Mouse (Mus musculus) neural tube, embryonic 11.5 days (tissue): ENCODE measurements at regions not wholly inside any gene's neighbourhood (a gene's known extent, or its start where the extent isn't known, plus 50 kb on each side); places are given as distances from the start of the nearest gene placed in this dataset.

Experiments
- ATAC-seq: fragments of 200-750 bp; cut with Nextera tagmentation; 2 replicates; pipeline ENCODE4 v1.8.0; 2017; ENCODE audit warnings: moderate number of reproducible peaks, mild to moderate bottlenecking, moderate TSS enrichment, moderate library complexity; ENCODE audit not compliant: insufficient read depth, low FRiP score, low TSS enrichment
- DNase-seq: peaks from one replicate; pipeline ENCODE4 v3.0.0-alpha.2; 2015; ENCODE audit warnings: low spot score
- H3K27ac ChIP-seq: fragments of 300-500 bp; sonication (generic); 2 replicates; pipeline ENCODE4 v1.5.1; 2014; ENCODE audit warnings: low read depth, mild to moderate bottlenecking, low read length
- H3K27me3 ChIP-seq: fragments of 300-500 bp; sonication (generic); 2 replicates; pipeline ENCODE4 v1.6.1; 2014; ENCODE audit warnings: mild to moderate bottlenecking, low read length, mixed read lengths; ENCODE audit not compliant: control insufficient read depth, insufficient read depth
- H3K36me3 ChIP-seq: fragments of 300-500 bp; sonication (generic); 2 replicates; pipeline ENCODE4 v1.6.1; 2014; ENCODE audit warnings: mild to moderate bottlenecking, low read length, moderate library complexity, mixed read lengths; ENCODE audit not compliant: control insufficient read depth, insufficient read depth
- H3K4me1 ChIP-seq: fragments of 300-500 bp; sonication (generic); 2 replicates; pipeline ENCODE4 v1.6.1; 2014; ENCODE audit warnings: low read length, mixed read lengths; ENCODE audit not compliant: control insufficient read depth, insufficient read depth
- H3K4me2 ChIP-seq: fragments of 300-500 bp; sonication (generic); 2 replicates; pipeline ENCODE4 v1.6.1; 2014; ENCODE audit warnings: low read depth, mild to moderate bottlenecking, moderate library complexity
- H3K4me3 ChIP-seq: fragments of 300-500 bp; sonication (generic); 2 replicates; pipeline ENCODE4 v1.5.1; 2014; ENCODE audit warnings: low read depth, low read length
- H3K9ac ChIP-seq: fragments of 300-500 bp; sonication (generic); 2 replicates; pipeline ENCODE4 v1.6.1; 2014; ENCODE audit warnings: mild to moderate bottlenecking, low read length
- H3K9me3 ChIP-seq: fragments of 300-500 bp; sonication (generic); 2 replicates; pipeline ENCODE4 v1.6.1; 2016; ENCODE audit warnings: low read length; ENCODE audit not compliant: control insufficient read depth
- WGBS: fragments of 180-500 bp; shearing (Covaris S2); extraction: QIAGEN DNeasy Blood & Tissue Kit; methylation state at CpG from one replicate; pipeline ENCODE4 v1.1.7; 2014; 5-methylcytosine and 5-hydroxymethylcytosine counted together

DNA sequence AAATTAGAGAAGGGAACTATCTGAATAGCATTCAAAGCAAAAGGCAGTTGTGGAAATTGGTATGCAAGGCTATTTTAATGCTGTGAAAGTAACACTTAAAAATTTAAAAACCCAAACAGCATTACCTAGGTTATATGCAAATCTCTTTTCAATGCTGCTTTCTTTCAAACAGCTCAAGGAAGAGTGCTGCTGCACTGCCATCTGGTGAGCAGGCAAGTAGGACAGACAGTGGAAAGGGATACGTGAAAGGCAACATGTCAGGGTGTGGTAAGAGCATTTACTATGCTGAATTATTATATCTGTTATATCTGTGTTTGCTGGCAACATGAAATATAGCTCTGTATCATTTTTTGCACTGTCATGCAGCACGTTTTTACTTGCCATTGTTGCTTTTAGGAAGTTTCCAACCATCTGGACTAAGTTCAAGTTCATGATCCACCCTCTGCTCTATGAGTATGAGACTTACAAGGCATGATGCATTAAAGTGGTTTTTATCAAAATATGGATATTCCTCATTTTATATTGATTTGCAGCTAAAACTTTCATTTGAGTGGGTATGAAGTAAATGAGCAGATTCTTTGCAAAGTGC, 1223.0 kb downstream of the Dnajb9 start:
- no peaks in the 10 kb centered on the region for H3K9me3 ChIP-seq
- H3K9ac ChIP-seq = no peak overlapping the region
- no peaks in the 10 kb centered on the region for H3K4me1 ChIP-seq
- no peaks in the 10 kb centered on the region for H3K27me3 ChIP-seq
- DNase-seq = peak; percentile 10
- H3K4me3 ChIP-seq = no peak overlapping the region
- no peaks in the 10 kb centered on the region for H3K36me3 ChIP-seq
- WGBS = 48% methylated on average over 2 of the region's 2 CpGs
- no peak for ATAC-seq
- H3K4me2 ChIP-seq = no peak overlapping the region
- no peak overlapping the region for H3K27ac ChIP-seq

DNA sequence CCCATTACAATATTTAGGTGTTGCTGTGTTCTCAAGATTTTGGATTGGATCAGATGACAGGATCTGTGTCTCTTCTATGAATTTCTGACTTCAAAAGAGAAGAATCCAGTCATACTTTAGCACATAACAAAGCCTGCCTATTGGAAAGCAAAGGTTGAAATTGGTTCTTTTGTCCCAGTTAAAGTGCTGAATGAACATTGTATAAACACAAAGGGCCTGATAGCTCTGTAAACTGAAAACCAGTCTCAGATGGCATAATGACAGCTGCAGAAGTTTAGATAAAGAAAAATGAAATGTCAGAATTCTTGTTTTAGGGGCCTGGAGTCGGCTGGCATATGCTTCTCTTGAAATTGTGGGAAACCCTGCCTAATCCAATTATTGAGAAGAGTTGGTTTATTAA, 1223.6 kb downstream of the Dnajb9 start:
- Histone ChIP-seq H3K27ac (no peak overlapping the region), H3K4me2 (no peak overlapping the region), H3K9me3 (no peaks in the 10 kb centered on the region), H3K27me3 (no peaks in the 10 kb centered on the region), H3K9ac (no peak overlapping the region), H3K4me3 (no peak overlapping the region), H3K4me1 (no peaks in the 10 kb centered on the region), H3K36me3 (no peaks in the 10 kb centered on the region)
- DNase-seq (no peak), ATAC-seq (no peak)
- WGBS = 53% methylated on average over 1 of the region's 1 CpGs

DNA sequence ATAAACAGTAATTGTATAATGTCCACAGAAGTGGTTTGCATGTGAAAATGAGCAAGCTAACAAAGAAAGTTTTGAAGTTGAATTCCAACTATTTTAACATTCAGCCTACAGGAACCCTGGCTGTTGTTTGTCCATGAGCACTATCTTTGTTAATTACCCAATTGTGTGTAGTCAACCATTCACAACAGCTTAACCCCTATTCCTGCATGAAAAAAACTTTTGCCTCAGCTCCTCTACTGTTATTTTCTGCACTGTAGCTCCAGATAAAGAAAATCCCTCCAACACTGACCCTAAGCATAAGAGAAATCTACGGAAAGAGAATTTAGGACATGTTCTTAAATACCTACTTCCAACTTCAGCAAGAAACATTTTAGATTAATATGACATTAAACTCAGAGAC, 1224.0 kb downstream of the Dnajb9 start:
- Histone ChIP-seq H3K4me1 (no peaks in the 10 kb centered on the region), H3K4me3 (no peak overlapping the region), H3K27me3 (no peaks in the 10 kb centered on the region), H3K27ac (no peak overlapping the region), H3K4me2 (no peak overlapping the region), H3K9me3 (no peaks in the 10 kb centered on the region), H3K9ac (no peak overlapping the region), H3K36me3 (no peaks in the 10 kb centered on the region)
- WGBS = 83% methylated on average over 1 of the region's 1 CpGs
- DNase-seq = no peak
- no peak for ATAC-seq

DNA sequence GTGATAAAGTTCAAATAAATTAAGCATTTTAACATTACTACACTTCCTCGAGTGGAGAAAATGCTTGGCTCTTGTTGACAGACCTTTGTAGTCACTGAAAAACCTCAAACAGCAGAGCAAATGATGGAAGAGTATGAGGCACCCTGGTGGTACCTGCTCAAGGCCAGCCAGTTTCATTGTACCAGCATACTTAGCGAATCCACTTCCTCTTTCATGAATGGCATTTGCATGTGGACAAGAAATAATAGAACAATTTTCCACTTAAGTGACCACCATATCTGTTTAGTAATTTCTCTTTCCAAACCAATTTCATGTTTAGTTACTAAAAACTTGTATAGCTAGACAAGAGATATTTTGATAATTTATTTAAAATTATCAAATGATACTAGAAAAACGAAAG, 1231.3 kb downstream of the Dnajb9 start:
- no peak overlapping the region for H3K4me3 ChIP-seq
- H3K9me3 ChIP-seq = no peaks in the 10 kb centered on the region
- no peak overlapping the region for H3K9ac ChIP-seq
- ATAC-seq (no peak), DNase-seq (no peak)
- no peaks in the 10 kb centered on the region for H3K27me3 ChIP-seq
- no peak overlapping the region for H3K27ac ChIP-seq
- H3K4me2 ChIP-seq = no peak overlapping the region
- WGBS = 86% methylated on average over 3 of the region's 3 CpGs
- H3K4me1 ChIP-seq = no peaks in the 10 kb centered on the region
- H3K36me3 ChIP-seq = no peaks in the 10 kb centered on the region

DNA sequence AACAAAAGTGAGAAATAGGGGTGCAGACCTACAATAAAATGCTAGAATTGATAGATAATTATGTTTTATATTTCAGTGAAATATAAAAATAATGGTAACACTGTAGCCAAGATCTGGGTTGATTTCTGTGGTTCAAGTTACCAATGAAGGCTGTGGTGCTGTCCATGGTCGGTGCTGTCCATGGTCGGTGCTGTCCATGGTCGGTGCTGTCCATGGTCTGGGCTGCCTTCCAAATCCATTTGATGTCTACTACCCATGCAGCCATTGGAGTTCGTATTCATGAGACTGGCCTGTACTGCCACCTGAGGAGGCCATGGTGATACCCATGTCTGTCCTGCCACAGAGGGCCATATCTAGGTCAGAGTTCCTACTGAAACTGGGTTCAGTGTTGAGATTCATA, 1237.4 kb downstream of the Dnajb9 start:
- 80% methylated on average over 4 of the region's 4 CpGs for WGBS
- no peak overlapping the region for H3K4me3 ChIP-seq
- H3K36me3 ChIP-seq = no peaks in the 10 kb centered on the region
- DNase-seq (peak; percentile 15), ATAC-seq (no peak)
- no peaks in the 10 kb centered on the region for H3K9me3 ChIP-seq
- H3K27ac ChIP-seq = no peak overlapping the region
- no peaks in the 10 kb centered on the region for H3K27me3 ChIP-seq
- H3K4me1 ChIP-seq = no peaks in the 10 kb centered on the region
- no peak overlapping the region for H3K4me2 ChIP-seq
- H3K9ac ChIP-seq = no peak overlapping the region

DNA sequence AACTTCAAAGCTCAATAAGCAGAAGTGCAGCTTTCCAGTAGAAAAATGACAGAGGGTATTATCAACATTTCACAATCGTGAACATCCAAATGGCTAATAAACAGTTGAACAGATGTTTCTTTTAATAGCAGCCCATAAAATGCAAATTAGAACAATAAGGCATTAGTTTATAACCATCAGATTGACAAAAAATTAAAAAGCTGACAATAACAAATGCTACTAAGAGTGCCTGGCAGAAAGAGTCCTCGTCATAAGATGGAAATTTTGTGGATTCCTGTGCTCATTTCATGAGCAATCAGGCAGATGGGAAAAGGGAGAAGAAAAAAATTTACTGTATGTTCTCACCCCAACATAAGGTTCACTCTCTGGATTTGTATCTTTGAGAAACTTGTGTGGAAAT, 1248.6 kb downstream of the Dnajb9 start:
- Histone ChIP-seq H3K4me2 (no peak overlapping the region), H3K4me3 (no peak overlapping the region), H3K4me1 (no peaks in the 10 kb centered on the region), H3K36me3 (no peaks in the 10 kb centered on the region), H3K9ac (no peak overlapping the region), H3K27me3 (no peaks in the 10 kb centered on the region), H3K27ac (no peak overlapping the region), H3K9me3 (no peaks in the 10 kb centered on the region)
- ATAC-seq (no peak), DNase-seq (no peak)
- 69% methylated on average over 2 of the region's 2 CpGs for WGBS

DNA sequence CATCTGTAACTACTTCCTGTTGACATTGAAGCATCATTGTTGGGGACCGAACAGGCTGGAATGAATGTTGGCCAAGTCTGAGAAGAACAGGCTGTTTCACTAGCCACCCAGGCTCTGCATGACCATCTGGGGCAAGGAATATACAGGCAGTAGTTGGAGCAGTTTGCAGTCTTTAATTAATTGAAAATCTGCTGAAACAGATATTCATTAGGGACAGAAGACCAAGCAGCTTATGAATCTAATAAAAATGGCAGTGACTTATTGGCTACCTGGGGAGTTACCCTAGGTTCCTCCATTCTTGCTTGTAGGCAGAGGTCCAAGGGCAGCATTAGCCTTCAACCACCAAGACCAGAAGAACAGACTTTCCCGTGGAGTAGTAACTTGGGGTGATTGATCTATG, 1262.2 kb downstream of the Dnajb9 start:
- no peaks in the 10 kb centered on the region for H3K4me1 ChIP-seq
- H3K9ac ChIP-seq = no peak overlapping the region
- ATAC-seq (no peak), DNase-seq (no peak)
- H3K36me3 ChIP-seq = no peaks in the 10 kb centered on the region
- WGBS = 83% methylated on average over 2 of the region's 2 CpGs
- H3K27me3 ChIP-seq = no peaks in the 10 kb centered on the region
- no peak overlapping the region for H3K4me2 ChIP-seq
- no peak overlapping the region for H3K4me3 ChIP-seq
- no peak overlapping the region for H3K27ac ChIP-seq
- no peaks in the 10 kb centered on the region for H3K9me3 ChIP-seq

DNA sequence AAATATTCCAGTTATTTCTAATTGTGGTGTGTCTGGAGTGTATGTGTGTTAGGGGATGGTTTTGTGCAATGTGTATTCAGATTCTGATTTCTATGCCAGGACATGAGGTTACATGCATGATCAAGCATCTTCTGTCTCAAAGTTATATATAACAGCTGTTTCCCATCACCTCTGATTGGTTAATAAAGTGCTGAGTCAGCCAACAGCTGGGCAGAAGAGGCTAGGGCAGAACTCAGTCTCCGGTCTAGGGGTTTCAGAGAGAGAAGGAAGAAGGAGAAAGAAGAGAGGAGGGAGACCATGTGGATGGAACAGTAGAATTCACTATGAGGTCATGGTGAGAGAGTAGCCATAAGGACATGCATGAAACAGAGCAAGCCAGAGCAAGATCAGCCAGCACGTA, 1295.8 kb downstream of the Dnajb9 start:
- no peaks in the 10 kb centered on the region for H3K36me3 ChIP-seq
- WGBS = 85% methylated on average over 2 of the region's 2 CpGs
- no peak for DNase-seq

More for the DNA sequence above, 1295.8 kb downstream of the Dnajb9 start:
- Histone ChIP-seq H3K9me3 (no peaks in the 10 kb centered on the region), H3K27me3 (no peaks in the 10 kb centered on the region), H3K4me2 (no peak overlapping the region), H3K4me1 (no peaks in the 10 kb centered on the region), H3K4me3 (no peak overlapping the region), H3K27ac (no peak overlapping the region), H3K9ac (no peak overlapping the region)
- ATAC-seq = no peak
